Mouse (Mus musculus) E14TG2a.4 (cell line): ENCODE measurements around the gene Unc13a.

ENCODE experiments used
- CTCF ChIP-seq: conservative IDR thresholded peaks from 2 replicates; pipeline ENCODE4 v1.5.1; 2014; ENCODE audit warnings: low read length
- NANOG ChIP-seq: IDR thresholded peaks from 2 replicates; pipeline ENCODE4 v1.6.1; 2014; ENCODE audit warnings: borderline replicate concordance, low read length, mixed read lengths
- POU5F1 ChIP-seq: IDR thresholded peaks from 2 replicates; pipeline ENCODE4 v1.6.1; 2014; ENCODE audit warnings: low read length, borderline replicate concordance

GRCm38 (mm10) chr8:71630761-71631160, 40.8 kb downstream of the Unc13a start:
- no peak for TF ChIP-seq CTCF
- TF ChIP-seq NANOG, result no peak
- TF ChIP-seq POU5F1, result no peak
